Mouse (Mus musculus) cortical plate, adult 2 months (tissue): ENCODE results near the gene Elp4. TPM values are rescaled to one million over a fixed set of nuclear protein-coding genes. Genes with fewer than 3 reads are reported as not detected.

ENCODE experiments used
- H3K27ac ChIP-seq: fragments of 200-500 bp; 2 replicates; pipeline ENCODE4 v1.5.1; 2012; ENCODE audit warnings: low read length, control low read depth, inconsistent platforms; ENCODE audit not compliant: insufficient read depth
- H3K4me1 ChIP-seq: fragments of 200-500 bp; 2 replicates; pipeline ENCODE4 v1.6.1; 2011; ENCODE audit warnings: low read length; ENCODE audit not compliant: control insufficient read depth, insufficient read depth
- H3K4me3 ChIP-seq: fragments of 200-500 bp; 2 replicates; pipeline ENCODE4 v1.5.1; 2011; ENCODE audit warnings: mild to moderate bottlenecking, low read length, control low read depth; ENCODE audit not compliant: insufficient read depth
- CTCF ChIP-seq: fragments of 200-500 bp; IDR thresholded peaks from 2 replicates; pipeline ENCODE4 v1.5.1; 2011; ENCODE audit warnings: mild to moderate bottlenecking, control low read depth, low read length; ENCODE audit not compliant: insufficient read depth; ENCODE audit errors: extremely low read depth
- POLR2A ChIP-seq: fragments of 200-500 bp; IDR thresholded peaks from 2 replicates; pipeline ENCODE4 v1.6.1; 2011; ENCODE audit warnings: mild to moderate bottlenecking, low read length, control low read depth; ENCODE audit not compliant: insufficient read depth; ENCODE audit errors: extremely low read depth
- polyA plus RNA-seq: library from polyadenylated mRNA; depleted of rRNA; stranded (reverse); fragments of >200 nt; gene quantifications from 2 replicates; pipeline ENCODE4 v1.2.3, GENCODE M21; 2012; rRNA removed

Gene Elp4
- 7.4 and 9.0 TPM in 2 replicates for polyA plus RNA-seq

DNA sequence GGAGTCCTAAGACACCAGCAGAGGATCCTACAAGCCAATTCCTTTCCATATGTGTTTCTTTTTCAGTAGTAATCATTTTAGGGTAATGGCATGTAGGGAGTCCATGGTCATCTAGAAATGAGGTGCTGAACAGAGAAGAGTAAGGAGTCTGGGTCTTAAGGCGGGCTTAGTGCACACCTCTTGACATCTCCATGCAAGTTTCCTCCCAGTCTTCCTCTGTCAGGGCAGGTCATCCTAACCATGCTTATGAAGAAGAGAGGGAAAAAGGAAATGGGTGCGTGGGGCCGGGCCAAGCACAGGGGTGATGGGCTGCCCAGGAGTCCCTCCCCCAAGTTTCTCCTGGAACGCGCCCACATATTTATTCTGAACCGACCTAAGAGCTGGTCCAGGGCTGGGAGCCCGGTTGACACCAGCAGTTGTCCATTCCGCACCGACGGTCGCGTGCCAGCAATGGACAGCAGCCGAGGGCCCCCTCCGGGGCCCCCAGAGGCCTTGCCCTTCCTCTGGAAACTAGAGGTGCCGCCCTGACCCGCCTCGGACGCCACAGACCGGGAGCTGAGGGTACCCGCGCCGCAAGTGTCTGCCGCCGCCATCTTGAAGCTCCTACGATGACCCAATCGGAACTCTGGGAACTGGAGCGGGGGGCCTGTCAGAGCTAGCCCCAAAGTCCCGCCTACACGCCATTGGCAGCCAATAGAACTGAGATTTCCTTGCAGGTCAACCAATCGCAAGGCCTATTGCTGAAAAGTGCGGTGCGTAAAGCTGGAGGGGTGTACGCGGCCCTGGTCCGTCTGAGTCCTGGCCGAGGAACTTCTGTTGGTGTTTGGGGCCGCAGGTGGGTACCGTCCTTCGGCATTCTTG, at the start of gene Elp4, which contains the start of gene Immp1l:
Elp4 (minus strand) TSS at position 669 of the 861 bp plus-strand sequence.
Immp1l (plus strand) TSS at position 743 of the 861 bp plus-strand sequence.
- TF ChIP-seq CTCF (no peak), POLR2A (peak; percentile 75; the same call in 1 of the 2 replicates)
- no peak within 1 kb of the TSS for H3K27ac ChIP-seq
- no peaks in the 10 kb centered on the region for H3K4me1 ChIP-seq

DNA sequence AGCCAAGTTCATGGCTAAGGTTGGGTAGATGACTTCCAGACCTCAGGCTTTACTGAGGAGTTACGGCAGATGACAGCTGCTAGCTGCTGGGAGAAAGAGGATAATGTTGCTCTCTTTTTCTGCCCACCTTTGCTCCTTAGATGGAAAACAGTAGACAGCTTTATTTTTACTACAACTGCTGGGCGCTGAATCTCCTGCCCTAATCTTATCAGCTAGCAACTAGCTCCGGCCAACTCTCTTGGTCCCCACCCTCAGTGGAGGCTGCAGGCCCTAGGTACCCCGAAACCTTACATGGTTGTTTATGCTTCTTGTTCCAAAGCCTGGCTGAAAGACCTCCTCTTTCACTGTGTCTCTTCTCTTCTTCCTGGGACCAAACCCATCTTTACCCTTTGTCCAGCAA, 49.5 kb upstream of the Elp4 start:
- Histone ChIP-seq H3K4me1 (no peaks in the 10 kb centered on the region), H3K27ac (no peak overlapping the region), H3K4me3 (no peak overlapping the region)
- no peak for TF ChIP-seq POLR2A
- TF ChIP-seq CTCF = no peak

More for the DNA sequence above, at the start of gene Elp4, which contains the start of gene Immp1l:
- peak within 1 kb of the TSS; percentile 90 for H3K4me3 ChIP-seq

DNA sequence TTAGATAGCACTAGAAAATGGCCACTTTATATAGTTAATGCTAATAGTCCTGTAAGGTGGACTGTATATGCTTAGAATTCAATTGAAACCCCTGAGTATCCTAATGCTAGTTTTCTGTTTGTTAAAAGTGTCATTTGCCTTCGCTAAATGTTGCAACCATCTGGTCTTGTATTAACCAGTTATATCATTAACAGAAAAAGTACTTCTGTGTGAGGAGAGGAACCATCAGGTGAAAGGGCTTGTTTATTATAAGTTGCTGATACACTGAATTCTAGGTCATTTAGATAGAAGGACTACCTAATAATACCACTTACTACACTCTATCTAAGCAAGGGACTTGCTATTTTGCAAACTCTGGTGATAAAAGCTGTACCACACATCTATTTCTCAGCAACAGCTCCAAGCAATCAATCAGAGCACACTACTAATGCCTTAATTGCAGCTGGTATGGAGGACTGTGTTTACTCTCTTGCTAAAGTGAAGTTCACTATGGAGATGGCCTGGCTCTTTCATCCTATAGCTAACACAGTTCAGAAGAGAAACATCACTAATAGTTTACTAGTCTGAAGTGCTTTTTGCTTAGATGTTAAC, 47.1 kb upstream of the Elp4 start:
- Histone ChIP-seq H3K4me3 (no peak overlapping the region), H3K4me1 (no peaks in the 10 kb centered on the region), H3K27ac (no peak overlapping the region)
- no peak for TF ChIP-seq POLR2A

DNA sequence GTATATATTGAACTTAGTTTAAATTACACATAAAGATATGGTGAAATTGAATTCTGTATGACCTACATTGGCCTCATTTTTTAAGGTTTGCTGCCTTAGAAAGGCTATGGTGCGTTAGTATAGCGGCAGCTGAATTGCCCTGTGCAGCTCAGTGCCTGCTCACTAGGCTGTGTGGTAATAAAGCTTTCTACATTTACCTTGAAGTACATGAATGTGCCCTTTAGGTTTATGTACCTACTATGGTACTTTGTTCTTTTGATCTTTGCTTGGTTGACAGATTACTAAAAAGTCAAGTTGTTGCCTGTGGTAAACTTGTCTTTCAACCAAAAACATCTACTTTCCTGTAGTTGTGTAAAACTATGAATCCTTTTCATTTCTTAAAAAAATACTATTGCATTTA, 45.8 kb upstream of the Elp4 start:
- Histone ChIP-seq H3K4me1 (no peaks in the 10 kb centered on the region), H3K27ac (no peak overlapping the region), H3K4me3 (no peak overlapping the region)
- TF ChIP-seq CTCF = no peak
- TF ChIP-seq POLR2A = no peak

DNA sequence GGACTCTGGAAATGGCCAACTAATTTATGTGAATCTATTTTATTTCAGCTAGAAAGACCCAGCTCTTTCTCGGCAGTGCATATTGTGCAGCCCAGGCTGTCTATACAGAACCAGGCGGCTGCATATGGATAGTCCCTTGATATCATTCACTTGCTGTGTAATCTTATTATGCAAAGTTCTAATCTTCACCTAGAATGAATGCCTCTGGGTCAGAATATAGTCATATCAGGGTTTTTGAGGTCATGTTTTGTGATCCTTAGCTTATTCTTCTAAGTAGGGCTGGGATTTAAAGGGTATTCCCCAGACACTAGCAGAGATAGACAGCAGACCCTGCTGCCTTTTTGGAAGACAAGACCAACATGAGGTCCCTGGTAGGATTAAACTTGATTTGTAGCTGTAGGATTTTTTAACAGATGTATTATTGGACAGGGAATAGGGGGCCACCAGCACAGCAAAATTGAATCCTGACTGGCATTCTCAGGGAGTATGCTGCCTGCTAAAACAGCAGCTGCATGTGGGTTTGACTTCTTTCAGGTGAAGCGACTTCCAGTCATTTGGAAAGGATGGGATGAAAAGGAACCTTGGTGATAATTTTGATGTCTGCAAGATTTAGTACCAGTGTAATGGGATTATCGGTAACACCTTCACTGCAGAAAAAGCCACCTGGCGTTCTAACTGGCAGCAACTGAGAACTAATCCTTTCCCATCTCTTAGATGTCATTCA, 13.4 kb upstream of the Elp4 start:
- Histone ChIP-seq H3K27ac (no peak overlapping the region), H3K4me1 (no peaks in the 10 kb centered on the region), H3K4me3 (no peak overlapping the region)
- no peak for TF ChIP-seq POLR2A

DNA sequence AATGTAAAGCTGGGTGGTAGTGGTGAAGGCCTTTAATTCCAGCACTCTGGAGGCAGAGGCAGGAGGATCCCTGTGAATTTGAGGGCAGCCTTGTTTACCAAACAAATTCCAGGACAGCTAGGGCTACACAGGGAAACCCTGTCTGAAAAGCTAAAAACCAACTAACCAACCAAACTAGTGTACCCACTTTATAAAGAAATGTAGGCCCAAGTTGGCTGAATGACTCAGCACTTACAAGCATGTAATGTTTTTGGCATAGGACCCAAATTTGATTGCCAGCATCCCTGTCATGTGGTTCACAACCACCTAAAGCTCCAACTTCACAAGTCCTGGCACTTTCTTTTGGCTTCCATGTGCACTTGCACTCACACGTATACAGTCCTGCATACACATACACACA, 12.3 kb upstream of the Elp4 start:
- H3K27ac ChIP-seq = no peak overlapping the region
- TF ChIP-seq POLR2A = no peak
- TF ChIP-seq CTCF = no peak
- no peak overlapping the region for H3K4me3 ChIP-seq
- H3K4me1 ChIP-seq = no peaks in the 10 kb centered on the region

DNA sequence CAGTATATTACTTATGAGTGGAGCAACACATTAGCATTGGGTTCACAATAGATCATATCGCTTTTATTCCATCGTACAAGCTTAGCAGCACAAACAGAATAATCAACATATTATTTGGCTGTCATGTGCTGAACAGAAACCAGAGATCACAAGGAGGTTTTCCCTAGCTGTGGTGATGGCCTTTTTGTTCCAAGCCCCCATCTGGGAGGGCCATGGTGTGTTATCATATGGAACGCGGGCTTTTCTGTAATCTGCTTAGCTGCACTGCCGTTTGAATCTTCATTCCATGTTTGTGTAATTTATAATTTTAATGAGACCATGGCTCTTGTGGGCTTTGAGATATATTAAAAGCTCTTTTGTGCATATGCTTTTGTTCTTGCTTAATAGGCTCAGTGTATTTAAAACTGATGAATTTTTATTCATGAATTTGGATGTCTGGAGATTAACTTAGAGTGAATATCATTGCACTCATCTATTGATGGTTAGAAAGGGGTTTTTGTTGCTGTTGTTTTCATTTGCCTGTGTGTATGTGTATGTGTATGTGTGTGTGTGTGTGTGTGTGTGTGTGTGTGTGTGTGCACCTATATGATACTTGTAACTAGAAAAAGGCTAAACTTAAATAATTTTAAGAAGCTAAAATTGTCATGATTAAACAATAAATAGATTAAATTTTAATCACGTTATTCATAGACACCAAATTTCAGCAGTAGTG, 9.4 kb upstream of the Elp4 start:
- TF ChIP-seq CTCF (no peak), POLR2A (no peak)
- no peaks in the 10 kb centered on the region for H3K4me1 ChIP-seq

DNA sequence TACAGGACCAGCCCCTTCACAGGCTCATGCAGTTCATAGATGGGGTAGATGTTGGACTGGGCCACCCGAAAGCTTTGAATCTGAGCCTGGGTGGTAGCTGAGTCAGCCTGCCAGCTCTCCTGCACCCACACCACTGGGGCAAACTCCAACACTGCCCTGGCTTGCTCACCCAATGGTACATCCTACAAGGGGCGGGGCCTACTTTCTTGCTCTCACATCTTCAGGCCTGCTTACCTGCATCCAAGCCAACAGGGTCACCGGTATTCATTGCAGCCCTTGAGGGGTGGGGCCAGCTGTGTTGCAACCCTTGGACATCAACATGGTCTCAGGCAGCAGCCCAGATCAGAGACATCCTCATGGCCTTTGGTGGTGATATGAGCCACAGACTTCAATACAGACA, 6.2 kb upstream of the Elp4 start:
- no peak overlapping the region for H3K27ac ChIP-seq
- H3K4me3 ChIP-seq = no peak overlapping the region
- no peak for TF ChIP-seq CTCF
- no peak for TF ChIP-seq POLR2A
- no peaks in the 10 kb centered on the region for H3K4me1 ChIP-seq

More for the DNA sequence above, 9.4 kb upstream of the Elp4 start:
- H3K27ac ChIP-seq = no peak overlapping the region
- no peak overlapping the region for H3K4me3 ChIP-seq

DNA sequence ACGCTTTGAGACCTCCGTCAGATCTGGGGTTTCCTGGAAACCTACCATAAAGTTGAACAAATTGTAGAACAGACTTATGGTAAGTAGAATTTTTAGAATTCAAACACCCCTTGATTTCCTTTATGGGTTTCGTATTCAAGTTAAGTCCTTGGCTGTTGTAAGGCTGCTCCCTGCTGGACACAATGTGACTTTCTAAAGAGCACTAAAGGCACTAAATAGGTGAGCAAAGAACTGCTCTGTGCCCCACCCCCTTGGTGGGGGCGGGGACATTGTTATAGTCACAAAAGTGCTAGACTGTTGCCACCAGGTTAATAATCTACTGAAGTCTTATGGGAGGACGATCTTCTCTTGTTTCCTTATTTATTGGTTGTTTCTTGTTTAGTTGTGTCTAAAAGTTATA, 4.0 kb upstream of the Elp4 start:
- TF ChIP-seq CTCF (no peak), POLR2A (no peak)

More for the DNA sequence above, 4.0 kb upstream of the Elp4 start:
- Histone ChIP-seq H3K27ac (no peak overlapping the region), H3K4me1 (no peaks in the 10 kb centered on the region), H3K4me3 (no peak overlapping the region)
